ENCODE assay signal across 15 mouse cellular contexts in the genomic region with DNA sequence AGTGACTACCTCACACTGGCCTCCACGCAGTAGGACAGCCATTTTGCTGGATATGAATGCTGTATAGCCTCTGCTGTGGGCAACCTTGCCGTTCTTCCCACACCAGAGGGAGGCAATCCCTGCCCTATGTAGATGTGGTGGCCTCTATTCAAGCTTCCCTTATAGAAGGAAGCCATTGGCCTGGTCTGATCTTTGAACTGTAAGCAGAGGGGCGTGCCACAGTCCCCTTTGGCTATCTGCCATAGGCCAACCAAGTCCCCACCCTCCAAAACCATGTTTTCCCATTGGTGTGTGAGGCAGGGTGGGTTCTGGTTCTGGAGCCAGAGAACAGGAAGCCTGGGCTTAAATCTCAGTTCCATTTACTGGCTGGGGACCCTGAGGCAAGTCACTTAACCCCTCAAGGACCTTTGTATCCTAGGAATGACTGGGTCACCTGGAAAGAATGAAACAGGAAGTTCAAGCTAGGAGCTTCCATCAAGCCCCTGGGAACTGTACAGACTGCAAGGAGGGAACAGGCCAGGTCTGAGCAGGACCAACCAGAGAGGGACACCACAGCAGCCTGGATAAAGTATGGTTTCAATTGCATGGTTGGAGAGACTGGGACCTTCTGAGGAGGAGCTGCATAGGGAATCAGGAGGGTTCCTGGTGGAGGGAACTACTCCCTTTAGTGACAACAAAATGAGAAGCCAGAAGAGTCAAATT.
A peak's percentile ranks its signal among the peaks of the same experiment; 100 is the strongest.
DNase-seq lines count a peak whose midpoint lies in the region; ATAC-seq and TF ChIP-seq lines count a peak whose summit lies in the region.
"Had no signal": no experiment of that assay in that cellular context is flagged by ENCODE, and none has a peak within 500 bp of the region (broad histone marks: within the 10 kb centered on the region; RNA-seq: fewer than 3 reads in every experiment).

No protein-coding gene starts in this region.

- H3K9ac ChIP-seq in intestine, embryonic 16.5 days (ENCODE audit: low read depth, low read length) = no peak overlapping the region
- H3K9ac ChIP-seq in liver, embryonic 12.5 days = no peak overlapping the region
- H3K9ac ChIP-seq: hindbrain, embryonic 14.5 days had no signal

- H3K36me3 ChIP-seq in heart, embryonic 10.5 days = peaks cover 44% of the 10 kb centered on the region
- H3K36me3 ChIP-seq in E14TG2a.4 (ENCODE audit: insufficient read depth, low read length) = peaks cover 43% of the 10 kb centered on the region
- H3K36me3 ChIP-seq in intestine, embryonic 16.5 days (ENCODE audit: control insufficient read depth, insufficient read depth, low read length) = peaks cover 10% of the 10 kb centered on the region; the same call in 1 of the 2 replicates
- H3K36me3 ChIP-seq in liver, embryonic 12.5 days = peaks cover 76% of the 10 kb centered on the region

- H3K4me1 ChIP-seq in heart, embryonic 10.5 days = peaks cover 75% of the 10 kb centered on the region
- H3K4me1 ChIP-seq in E14TG2a.4 (replicated peaks; ENCODE audit: low read depth, low read length) = peaks cover 19% of the 10 kb centered on the region
- H3K4me1 ChIP-seq in intestine, embryonic 16.5 days (ENCODE audit: control insufficient read depth, insufficient read depth, low read length) = peaks cover 21% of the 10 kb centered on the region
- H3K4me1 ChIP-seq in liver, embryonic 12.5 days = peaks cover 29% of the 10 kb centered on the region

- H3K4me2 ChIP-seq in intestine, embryonic 16.5 days (ENCODE audit: low read depth, low read length) = no peak overlapping the region
- no peak overlapping the region for H3K4me2 ChIP-seq in liver, embryonic 12.5 days
- H3K4me2 ChIP-seq: hindbrain, embryonic 14.5 days had no signal

- ATAC-seq in intestine, embryonic 16.5 days = peak; percentile 94
- ATAC-seq in liver, embryonic 12.5 days = peak; percentile 45

- no peaks in the 10 kb centered on the region for H3K27me3 ChIP-seq in heart, embryonic 10.5 days (ENCODE audit: insufficient read depth, poor library complexity, severe bottlenecking)
- H3K27me3 ChIP-seq in E14TG2a.4 (ENCODE audit: insufficient read depth, low read length) = no peaks in the 10 kb centered on the region
- H3K27me3 ChIP-seq in intestine, embryonic 16.5 days (replicated peaks; ENCODE audit: control insufficient read depth, insufficient read depth, low read length) = no peaks in the 10 kb centered on the region
- H3K27me3 ChIP-seq in liver, embryonic 12.5 days (replicated peaks) = no peaks in the 10 kb centered on the region

- DNase-seq in heart, embryonic 10.5 days (ENCODE audit: low spot score) = no peak
- DNase-seq in heart, postnatal 10 days = no peak
- no peak for DNase-seq in left cerebral cortex, adult 18-20 months (ENCODE audit: low spot score in 2 of 2)
- no peak for DNase-seq in cerebellum, adult 11 months
- no peak for DNase-seq in Muller cell, postnatal 12 days (ENCODE audit: inconsistent ontology term)
- DNase-seq: B cell, adult 2 months; cerebellum, postnatal 14 days; gastrocnemius, postnatal 10 days; thymus, postnatal 36 days had no signal

- intact Hi-C loops in heart, postnatal 10 days (cut with DNase I) = loop anchor here (2.0 kb wide), 1 partner anchor 39 kb away; no protein-coding TSS in a partner anchor

- TF ChIP-seq CTCF in E14TG2a.4 (conservative IDR thresholded peaks at IDR 0.05; ENCODE audit: low read length) = no peak

- H3K27ac ChIP-seq in heart, embryonic 10.5 days = peak overlapping the region; percentile 62
- peak overlapping the region; percentile 4; the same call in 1 of the 2 replicates for H3K27ac ChIP-seq in intestine, embryonic 16.5 days (ENCODE audit: low read length)
- 0 out of 2 replicates have a peak overlapping the region, but pooled peaks have one; percentile 2 for H3K27ac ChIP-seq in liver, embryonic 12.5 days
- H3K27ac ChIP-seq: hindbrain, embryonic 14.5 days had no signal

- 85% methylated on average over 3 of the region's 3 CpGs for WGBS in heart, embryonic 10.5 days
- 75% methylated on average over 3 of the region's 3 CpGs for WGBS in intestine, embryonic 16.5 days
- 70% methylated on average over 3 of the region's 3 CpGs for WGBS in liver, embryonic 12.5 days (ENCODE audit: insufficient replicate concordance)

- no peak overlapping the region for H3K4me3 ChIP-seq in heart, embryonic 10.5 days
- H3K4me3 ChIP-seq in E14TG2a.4 (replicated peaks; ENCODE audit: low read length) = 0 out of 2 replicates have a peak overlapping the region, but pooled peaks have one; percentile 43
- H3K4me3 ChIP-seq in intestine, embryonic 16.5 days (ENCODE audit: low read length) = no peak overlapping the region
- H3K4me3 ChIP-seq in liver, embryonic 12.5 days = no peak overlapping the region
- H3K4me3 ChIP-seq: erythroblast, embryonic 14.5 days; myocyte had no signal

- H3K9me3 ChIP-seq in heart, embryonic 10.5 days = no peaks in the 10 kb centered on the region
- no peaks in the 10 kb centered on the region for H3K9me3 ChIP-seq in E14TG2a.4 (ENCODE audit: low read length)
- H3K9me3 ChIP-seq in intestine, embryonic 16.5 days (ENCODE audit: control insufficient read depth, low read length) = no peaks in the 10 kb centered on the region
- no peaks in the 10 kb centered on the region for H3K9me3 ChIP-seq in liver, embryonic 12.5 days (replicated peaks)

Comparison
In these comparisons a context has a peak if more than half of its experiments do, and no peak if none do; other contexts are left out.
1. H3K27ac ChIP-seq: peak in every context shown above with its lines; median percentile 62 in heart, embryonic 10.5 days; 4 in intestine, embryonic 16.5 days; 2 in liver, embryonic 12.5 days.